Mouse (Mus musculus) large intestine, adult 2 months (tissue): ENCODE data around the gene Apol6. TPM values are rescaled to one million over a fixed set of nuclear protein-coding genes. Genes with fewer than 3 reads are reported as not detected.
"Not testable (repeated sequence)": the region's sequence is repeated elsewhere in the genome, so short reads cannot be mapped to it uniquely, and the experiment has no call there.

Experiments used
- DNase-seq: peaks from one replicate; pipeline ENCODE4 v3.0.0-alpha.2; 2012; ENCODE audit warnings: low read depth, low spot score
- WGBS: fragments of 180-500 bp; shearing (Covaris S2); methylation state at CpG from one replicate; pipeline ENCODE4 v1.1.7; 2018; 5-methylcytosine and 5-hydroxymethylcytosine counted together
- polyA plus RNA-seq: library from polyadenylated mRNA; depleted of rRNA; stranded (reverse); fragments of >200 nt; gene quantifications from 2 replicates; pipeline ENCODE4 v1.2.3, GENCODE M21; 2012

Gene Apol6
- polyA plus RNA-seq, 1 experiment, result 3.8 TPM

DNA sequence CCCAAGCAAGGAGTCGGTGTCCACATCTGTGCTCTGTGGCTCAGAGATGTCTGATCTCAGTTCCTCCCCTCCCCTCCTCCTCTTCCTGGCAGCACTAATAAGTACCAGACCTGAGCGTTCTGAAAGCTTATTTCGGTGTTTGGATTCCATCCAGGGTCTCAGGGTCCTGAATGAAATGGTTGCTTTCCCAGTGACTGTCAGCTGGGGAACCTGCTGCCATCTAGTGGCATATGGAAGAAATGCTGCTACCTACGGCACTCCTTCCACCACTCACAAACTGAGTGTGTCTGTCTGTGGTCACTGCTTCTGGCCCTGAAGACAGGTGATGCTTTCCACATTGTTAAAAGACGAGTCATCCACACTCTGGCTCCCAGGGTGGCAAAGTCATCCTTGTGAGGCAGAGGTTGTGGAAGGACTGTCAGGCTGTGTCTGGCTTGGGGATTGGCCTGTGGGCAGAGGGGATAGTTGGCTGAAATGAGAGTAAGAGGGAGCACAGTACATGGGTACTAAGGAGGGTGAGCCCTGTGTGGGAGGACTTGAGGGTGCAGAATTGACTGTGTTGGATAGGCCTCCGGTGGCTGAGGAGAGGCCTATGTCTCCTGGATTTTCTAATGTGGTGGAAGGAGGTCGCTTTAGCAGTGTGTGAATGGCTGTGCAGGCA lies 15.1 kb upstream of the Apol6 start:
- no peak for DNase-seq
- 34% methylated on average over 7 of the region's 7 CpGs for WGBS

DNA sequence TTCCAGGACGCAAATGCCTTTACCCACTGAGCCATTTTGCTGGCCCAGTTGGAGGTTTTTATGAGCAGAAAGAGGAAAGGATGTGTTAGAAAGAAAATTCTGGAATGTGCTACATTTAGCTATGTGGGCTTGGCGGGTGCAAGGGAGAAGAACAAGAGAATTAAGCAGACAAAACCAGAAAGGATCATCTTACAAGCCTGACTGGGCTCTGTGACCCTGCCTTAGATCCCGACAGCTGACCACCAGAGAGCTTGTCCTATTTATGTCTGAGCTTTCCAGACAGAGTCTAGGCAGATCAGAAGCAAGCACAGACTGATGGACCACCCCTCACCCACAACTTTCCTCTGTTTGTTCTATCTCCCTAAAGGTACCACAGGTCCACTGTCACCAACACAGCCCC lies 13.3 kb upstream of the Apol6 start:
- no peak for DNase-seq
- 85% methylated on average over 3 of the region's 3 CpGs for WGBS

GRCm38 (mm10) chr15:77034526-77034925 lies 10.0 kb upstream of the Apol6 start:
- DNase-seq, result no peak
- WGBS, result 84% methylated on average over 6 of the region's 6 CpGs

GRCm38 (mm10) chr15:77035643-77036042 lies 8.9 kb upstream of the Apol6 start:
- 49% methylated on average over 3 of the region's 3 CpGs for WGBS
- DNase-seq, result no peak

DNA sequence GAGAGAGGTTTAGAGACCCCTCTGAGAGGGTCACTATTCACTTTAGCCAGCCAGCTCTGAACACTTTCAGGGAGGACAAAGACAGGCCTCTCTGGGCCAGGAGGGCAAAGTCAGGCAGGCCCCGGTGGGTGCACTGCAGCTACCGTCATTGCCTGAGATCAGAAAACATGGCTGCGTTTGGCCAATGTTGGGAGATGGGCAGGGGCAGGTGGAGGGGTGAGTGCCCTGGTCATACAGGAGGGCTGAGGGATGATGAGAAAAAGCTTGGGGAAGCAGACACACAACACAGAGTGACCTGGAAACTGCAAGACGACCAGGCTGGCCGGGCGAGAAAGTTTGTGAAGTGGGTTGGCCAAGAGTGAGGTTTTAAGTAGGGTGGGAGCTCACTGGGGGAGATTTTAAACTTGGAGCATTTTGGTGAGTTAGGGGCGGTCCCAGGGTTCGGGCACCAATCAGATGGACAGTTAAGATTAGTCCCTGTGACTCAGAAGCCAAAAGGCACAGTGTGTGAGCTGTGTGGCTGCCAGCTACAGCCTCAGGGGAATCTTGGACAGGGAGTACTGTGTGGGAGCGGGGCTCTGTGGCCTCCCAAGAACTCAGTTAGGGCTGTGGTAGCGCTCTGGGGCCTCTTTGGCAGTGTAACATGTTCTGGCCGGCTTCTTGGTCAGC lies 8.1 kb upstream of the Apol6 start:
- 66% methylated on average over 11 of the region's 11 CpGs for WGBS
- DNase-seq, result no peak

DNA sequence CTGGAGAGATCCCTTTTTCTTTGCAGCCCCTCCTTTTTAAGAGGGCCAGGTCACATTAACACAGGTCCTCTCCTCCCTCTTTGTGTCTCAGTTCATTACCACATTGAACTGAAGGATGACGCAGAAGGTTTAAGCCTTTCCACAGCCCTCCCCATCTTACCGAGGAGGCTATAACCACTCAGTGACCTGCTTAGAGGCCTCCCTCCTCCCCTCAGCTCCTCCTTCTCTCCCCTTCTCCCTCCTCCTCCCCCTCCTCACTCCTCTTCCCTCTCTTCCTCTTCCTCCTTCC lies 7.6 kb upstream of the Apol6 start:
- 58% methylated on average over 2 of the region's 2 CpGs for WGBS
- no peak for DNase-seq

GRCm38 (mm10) chr15:77037278-77038161 lies 7.0 kb upstream of the Apol6 start:
- no peak for DNase-seq
- 36% methylated on average over 11 of the region's 11 CpGs for WGBS

DNA sequence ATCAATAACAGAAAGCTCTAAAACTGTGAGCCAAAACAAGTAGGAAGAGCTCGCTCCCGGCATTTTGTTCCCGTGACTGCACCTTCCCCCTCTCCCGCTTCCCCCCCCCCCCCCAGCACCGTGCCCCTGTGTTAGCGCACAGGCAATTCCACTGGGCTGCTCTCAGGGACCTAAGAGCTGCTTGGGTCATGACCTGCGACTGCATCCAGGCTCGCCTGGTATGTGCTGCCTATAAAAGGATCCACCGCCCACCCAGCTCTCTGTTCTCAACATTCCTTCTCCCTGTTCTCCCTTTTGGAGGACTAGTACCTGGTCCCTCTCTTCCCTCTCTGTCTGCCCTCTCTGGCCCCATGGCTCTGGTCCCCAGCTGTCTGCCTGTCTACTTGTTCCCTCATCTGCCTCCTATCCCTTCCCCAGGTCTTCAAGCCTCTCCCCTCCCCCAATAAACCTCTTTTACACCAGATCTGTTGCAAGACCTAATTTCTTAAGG lies 5.3 kb upstream of the Apol6 start:
- 68% methylated on average over 9 of the region's 9 CpGs for WGBS
- no peak for DNase-seq

DNA sequence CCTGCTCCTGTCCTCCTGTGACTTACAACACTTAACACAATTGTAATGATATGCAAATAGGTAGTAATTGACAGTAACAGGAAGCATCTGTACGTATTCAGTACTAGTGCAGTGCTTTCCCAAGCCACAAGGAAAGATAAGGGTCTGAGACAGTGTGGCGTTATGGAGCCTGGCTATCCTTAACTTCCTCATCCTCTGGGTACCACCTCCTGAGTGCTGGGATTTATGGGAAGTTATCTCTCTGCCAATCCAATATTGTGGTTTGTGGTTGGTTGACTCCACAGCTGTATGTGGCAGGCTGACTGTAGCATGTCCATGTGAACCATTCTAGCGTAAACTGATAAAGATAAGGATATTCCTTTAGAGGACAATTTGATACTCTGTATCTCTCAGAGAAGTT lies 3.7 kb upstream of the Apol6 start:
- no peak for DNase-seq
- WGBS, result 77% methylated on average over 3 of the region's 3 CpGs

- no peak for DNase-seq
- WGBS, result 40% methylated on average over 10 of the region's 10 CpGs
These were observed 1.1 kb downstream of the Apol6 start for GRCm38 (mm10) chr15:77045609-77046008.

GRCm38 (mm10) chr15:77050570-77050969 lies 6.0 kb downstream of the Apol6 start, which contains the start of gene Mb:
Gene Mb (minus strand): TSS chr15:77050670.
- WGBS, result 94% methylated on average over 10 of the region's 10 CpGs
- DNase-seq, result no peak

- no peak for DNase-seq
- WGBS, result 19% methylated on average over 1 of the region's 1 CpGs
These were observed 7.6 kb downstream of the Apol6 start for GRCm38 (mm10) chr15:77052176-77052575.

DNA sequence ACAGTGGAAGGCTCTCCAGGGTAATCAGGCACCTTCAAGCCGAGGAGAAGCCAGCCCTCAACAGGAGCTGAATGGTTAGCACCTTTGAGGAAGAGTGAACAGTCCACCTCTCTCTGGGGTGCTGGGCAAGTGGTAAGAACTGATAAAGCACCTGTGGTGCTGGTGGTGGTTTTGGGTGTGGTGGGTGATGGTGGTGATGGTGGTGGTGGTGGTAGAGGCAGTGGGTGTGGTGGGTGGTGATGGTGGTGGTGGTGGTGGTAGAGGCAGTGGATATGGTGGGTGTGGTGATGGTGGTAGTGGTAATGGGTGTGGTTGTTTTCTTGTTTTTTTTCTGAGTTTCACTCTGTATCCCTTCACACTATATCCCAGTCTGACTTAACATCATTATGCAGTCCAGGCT lies 8.5 kb downstream of the Apol6 start:
- DNase-seq, result no peak
- 81% methylated on average over 1 of the region's 1 CpGs for WGBS

DNA sequence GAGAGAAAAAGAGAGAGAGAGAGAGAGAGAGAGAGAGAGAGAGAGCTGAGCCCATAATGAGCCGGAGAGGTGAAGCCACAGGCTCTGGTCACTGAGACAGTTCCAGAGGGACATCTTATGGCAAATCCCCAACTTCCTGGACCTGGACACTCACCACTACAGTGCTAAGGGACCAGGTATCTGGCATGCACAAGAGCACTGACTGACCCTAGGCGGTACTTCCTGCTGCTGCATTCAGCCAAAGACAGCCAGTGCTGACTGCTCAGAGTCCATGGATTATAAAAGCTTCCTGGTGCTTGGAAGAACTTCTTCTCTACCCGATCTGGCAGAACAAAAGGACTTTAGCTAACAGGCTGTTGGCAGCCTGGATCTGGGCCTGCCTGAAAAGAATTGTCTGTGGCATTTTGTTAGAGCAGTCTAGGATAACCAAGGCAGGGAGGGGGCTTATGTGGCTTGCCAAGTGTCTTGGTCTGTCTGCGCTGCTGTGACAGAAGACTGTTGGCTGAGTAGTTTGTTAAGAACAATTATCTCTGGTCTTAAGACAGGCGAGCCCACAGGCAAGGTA lies 10.2 kb downstream of the Apol6 start:
- 49% methylated on average over 5 of the region's 5 CpGs for WGBS
- DNase-seq, result no peak

DNA sequence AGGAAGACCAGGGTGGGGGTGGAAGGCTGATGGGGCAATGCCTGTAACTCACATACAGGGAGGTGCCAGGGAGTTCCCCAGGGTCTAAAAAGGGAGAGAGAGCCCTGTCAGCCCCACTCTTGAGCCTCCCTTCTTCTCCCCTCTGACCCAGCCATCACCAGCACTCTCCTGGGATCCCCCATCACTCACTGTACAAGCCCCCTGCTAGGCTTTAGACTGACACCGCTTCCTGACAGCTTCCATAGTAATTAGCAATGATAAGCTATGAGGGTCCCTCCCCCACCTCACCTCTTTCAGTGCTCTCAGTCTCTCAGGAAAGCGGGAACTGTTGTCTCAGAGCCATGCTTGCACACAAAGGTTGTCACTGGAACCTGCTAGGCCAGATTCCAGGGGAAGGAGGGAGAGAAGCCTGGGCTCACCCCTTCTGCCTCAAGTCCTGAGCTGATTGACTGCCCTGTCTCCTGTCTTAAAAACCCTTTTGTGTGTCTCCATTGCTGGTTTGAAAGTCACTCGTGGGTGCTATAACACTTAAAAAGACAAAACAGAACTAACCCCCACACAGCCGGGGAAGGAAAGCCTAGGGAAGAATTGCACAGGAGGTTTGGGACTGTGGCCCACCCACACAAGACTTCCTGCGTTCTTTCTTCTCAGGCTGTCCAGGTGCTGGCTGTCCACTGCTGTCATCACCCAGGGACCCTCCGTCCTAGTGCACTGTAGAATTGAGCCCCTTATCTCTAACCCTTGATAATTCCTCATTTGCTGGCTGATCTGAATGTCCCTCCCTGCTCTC lies 11.7 kb downstream of the Apol6 start:
- WGBS, result 54% methylated on average over 6 of the region's 6 CpGs
- DNase-seq, result no peak

DNA sequence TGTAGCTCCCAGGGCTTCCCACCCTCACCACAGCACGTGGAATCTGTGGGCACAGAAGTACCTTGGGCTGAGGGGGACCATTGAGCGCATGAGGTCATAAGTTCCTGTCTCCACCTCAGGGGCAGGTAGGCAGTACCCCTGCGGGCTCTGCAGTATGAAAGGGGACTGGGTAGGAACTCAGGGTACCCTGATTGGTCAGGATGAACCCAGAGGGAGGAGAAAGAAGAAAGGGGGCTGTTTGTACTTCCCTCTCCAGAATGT lies 12.2 kb downstream of the Apol6 start:
- no peak for DNase-seq
- WGBS, result 64% methylated on average over 3 of the region's 3 CpGs

- no peak for DNase-seq
These were observed 14.0 kb downstream of the Apol6 start for GRCm38 (mm10) chr15:77058566-77058965.

GRCm38 (mm10) chr15:77059416-77059815 lies 14.9 kb downstream of the Apol6 start:
- WGBS, result 50% methylated on average over 4 of the region's 4 CpGs
- DNase-seq, result not testable (repeated sequence)

- DNase-seq, result no peak
These were observed 18.2 kb downstream of the Apol6 start for GRCm38 (mm10) chr15:77062746-77063145.

DNA sequence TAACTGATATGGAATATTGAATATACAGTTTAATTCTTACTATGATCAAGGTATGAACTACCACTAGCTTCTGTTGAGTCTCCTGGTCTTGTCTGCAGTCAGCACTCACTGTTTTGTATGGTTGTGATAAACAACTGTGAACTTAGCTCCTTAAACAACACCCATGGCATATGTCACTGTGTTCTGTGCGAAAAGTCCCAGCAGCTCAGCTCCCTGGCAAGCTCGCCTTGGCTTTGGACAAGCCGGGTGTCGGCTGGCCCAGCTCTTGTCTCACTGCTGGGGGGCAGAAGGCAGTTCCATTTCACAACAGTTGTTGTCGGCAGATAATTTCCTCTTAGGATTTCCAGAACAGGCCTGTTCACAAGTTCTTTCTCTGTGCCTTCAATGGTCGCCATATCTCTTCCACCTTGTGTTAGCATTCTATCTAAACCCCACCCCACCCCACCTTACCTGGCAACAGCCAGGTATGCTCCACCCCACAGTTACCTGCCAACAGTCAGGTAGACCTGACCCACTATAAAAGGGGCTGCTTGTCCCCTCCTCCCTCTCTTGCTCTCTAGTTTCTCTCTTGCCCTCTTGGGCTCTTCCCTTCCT lies 20.8 kb downstream of the Apol6 start:
- DNase-seq, result no peak

More for the DNA sequence above, 20.8 kb downstream of the Apol6 start:
- 43% methylated on average over 6 of the region's 6 CpGs for WGBS
